Mouse (Mus musculus) bone marrow macrophage, adult 2 months (primary cell): Measurements from ENCODE around the gene Snrpb.

ENCODE experiments used
- CTCF ChIP-seq: IDR thresholded peaks from 2 replicates; pipeline ENCODE4 v1.5.1; 2012; ENCODE audit warnings: low read depth, mild to moderate bottlenecking, low read length, moderate library complexity
- POLR2A ChIP-seq: IDR thresholded peaks from 2 replicates; pipeline ENCODE4 v1.6.1; 2012; ENCODE audit warnings: mild to moderate bottlenecking, low read depth, low read length, borderline replicate concordance

DNA sequence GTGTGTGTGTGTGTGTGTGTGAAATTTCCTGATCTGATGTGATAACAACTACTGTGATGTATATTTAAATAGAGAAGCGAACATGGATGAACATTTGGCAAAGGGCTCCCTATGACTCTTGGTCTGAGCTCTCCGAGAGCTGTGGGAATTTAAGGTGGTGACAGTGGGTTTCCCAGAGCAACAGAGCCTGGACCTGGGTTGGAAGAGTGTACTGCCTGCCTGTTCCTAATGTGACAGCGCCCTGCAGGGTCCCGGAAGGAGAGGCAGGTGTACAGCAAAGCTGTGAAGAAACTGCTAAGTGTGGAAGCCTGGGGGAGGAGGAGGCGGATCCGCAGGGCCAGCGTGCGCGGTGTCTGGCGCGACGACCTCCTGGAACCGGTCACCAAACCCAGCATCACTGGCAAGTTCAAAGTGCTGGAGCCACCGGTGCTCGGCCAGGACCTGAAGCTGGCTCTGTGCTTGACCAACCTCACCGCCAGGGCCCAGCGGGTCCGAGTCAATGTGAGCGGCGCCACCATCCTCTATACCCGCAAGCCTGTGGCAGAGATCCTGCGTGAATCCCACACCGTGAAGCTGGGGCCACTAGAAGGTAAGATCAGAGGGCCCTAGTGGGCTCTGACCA is 34.4 kb downstream of the Snrpb start:
- TF ChIP-seq CTCF (no peak), POLR2A (no peak)
